Mouse (Mus musculus): ENCODE measurements around the gene Lpcat4.

GRCm38 (mm10) chr2:112224356-112224755 lies 14.9 kb upstream of the Lpcat4 start:
- TF ChIP-seq POLR2A (IDR thresholded peaks at IDR 0.05; ENCODE audit: control insufficient read depth in 1 of 2, insufficient read depth in 1 of 2, low read depth in 1 of 2, low read length in 2 of 2, poor library complexity in 1 of 2) (no peak), CTCF (IDR thresholded peaks at IDR 0.05 in 2 of 3, conservative IDR thresholded peaks at IDR 0.05 in 1 of 3; ENCODE audit: control insufficient read depth in 1 of 3, insufficient read depth in 1 of 3, low read depth in 2 of 3, low read length in 3 of 3, poor library complexity in 1 of 3, severe bottlenecking in 1 of 3) (no peak), MEF2A (IDR thresholded peaks at IDR 0.05; ENCODE audit: extremely low read depth, insufficient replicate concordance, low read depth, low read length, poor library complexity, severe bottlenecking) (no peak), ETS1 (IDR thresholded peaks at IDR 0.05; ENCODE audit: low read depth, low read length) (no peak), POLR2AphosphoS2 (IDR thresholded peaks at IDR 0.05; ENCODE audit: low read length) (no peak), EP300 (IDR thresholded peaks at IDR 0.05; ENCODE audit: low read depth in 1 of 2, low read length in 2 of 2) (no peak), MYC (IDR thresholded peaks at IDR 0.05; ENCODE audit: low read depth, low read length) (no peak), CHD2 (IDR thresholded peaks at IDR 0.05; ENCODE audit: low read length) (no peak), BHLHE40 (IDR thresholded peaks at IDR 0.05; ENCODE audit: borderline replicate concordance, low read depth, low read length) (no peak), E2F4 (IDR thresholded peaks at IDR 0.05; ENCODE audit: borderline replicate concordance, low read depth, low read length) (no peak), ZNF384 (IDR thresholded peaks at IDR 0.05; ENCODE audit: low read depth, low read length) (no peak), USF1 (IDR thresholded peaks at IDR 0.05; ENCODE audit: low read depth, low read length) (no peak)

Data from MEL (cell line).